Mouse (Mus musculus): Measurements from ENCODE around the gene Smarca1. TPM values are rescaled to one million over a fixed set of nuclear protein-coding genes. Genes with fewer than 3 reads are reported as not detected.
A peak's percentile ranks its signal among the peaks of the same experiment; 100 is the strongest.

Smarca1 gene
- polyA plus RNA-seq (2015; fragmentation: Nextera tagmentation; extraction: Ambion mirVana), result 20.5 and 25.0 TPM in 2 replicates

DNA sequence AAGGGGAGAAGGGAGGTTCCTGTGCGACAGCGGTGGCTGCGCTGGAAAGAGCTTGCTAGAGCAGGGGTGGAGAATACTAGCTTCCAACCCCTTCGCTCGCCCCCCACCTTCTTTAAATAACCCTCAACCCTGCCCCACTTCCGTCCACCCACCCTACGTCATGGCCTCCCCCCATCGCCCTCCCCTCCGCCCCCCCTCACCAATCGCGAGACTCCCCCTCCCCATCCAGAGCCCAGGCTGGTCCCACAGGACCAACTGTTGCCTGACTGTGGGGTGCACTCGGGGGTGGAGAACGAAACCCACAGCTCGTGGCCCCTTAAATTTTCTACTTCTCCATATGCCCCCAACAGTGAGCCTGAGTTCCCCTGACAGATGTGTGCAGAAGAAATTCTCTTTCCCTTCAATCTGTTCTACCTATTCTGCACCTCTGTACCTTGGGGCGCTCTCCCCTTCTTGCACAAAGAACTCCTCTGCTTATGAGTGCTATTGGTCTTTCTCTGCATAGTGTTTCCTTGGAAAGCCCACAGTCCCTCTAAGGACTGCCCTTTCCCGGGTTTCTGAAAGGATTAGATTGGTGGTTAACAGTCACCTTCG is at the start of gene Smarca1:
Gene Smarca1 (minus strand): TSS at position 544 of the 594 bp plus-strand sequence.
- Histone ChIP-seq H3K27me3 (peaks cover 3% of the 10 kb centered on the region; the same call in 1 of the 2 replicates), H3K9ac (peak within 1 kb of the TSS; percentile 53), H3K27ac (replicated peaks) (peak within 1 kb of the TSS; percentile 71; the same call in 1 of the 2 replicates), H3K4me2 (replicated peaks) (peak within 1 kb of the TSS; percentile 61), H3K9me3 (replicated peaks) (no peaks in the 10 kb centered on the region), H3K4me1 (no peaks in the 10 kb centered on the region), H3K36me3 (no peaks in the 10 kb centered on the region), H3K4me3 (replicated peaks) (peak within 1 kb of the TSS; percentile 56)
- 18% methylated on average over 15 of the region's 17 CpGs for WGBS
- ATAC-seq (ENCODE audit: insufficient number of reproducible peaks, low FRiP score, low TSS enrichment, low read depth), result peak; percentile 81

DNA sequence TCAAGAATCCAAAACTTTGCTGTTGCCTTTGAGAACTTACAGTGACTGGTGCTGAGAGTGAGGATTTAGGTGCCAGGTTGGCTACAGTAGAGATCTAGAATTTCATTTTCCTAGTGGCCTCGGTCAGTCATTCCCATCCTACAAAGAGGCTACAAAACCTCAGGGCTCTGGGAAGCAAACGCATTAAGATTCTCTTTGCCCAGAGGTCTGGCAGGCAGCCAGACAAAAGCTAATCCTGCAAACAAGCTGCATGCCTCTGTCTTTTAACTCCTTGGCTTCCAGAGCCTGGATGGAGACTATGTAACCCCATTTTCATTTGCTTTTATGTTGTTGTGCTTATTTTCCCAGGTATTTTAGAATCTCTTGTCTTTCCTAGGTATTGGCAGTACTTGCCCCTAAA is 45.0 kb upstream of the Smarca1 start:
- H3K4me1 ChIP-seq, result no peaks in the 10 kb centered on the region
- no peak overlapping the region for H3K9ac ChIP-seq
- ATAC-seq (ENCODE audit: insufficient number of reproducible peaks, low FRiP score, low TSS enrichment, low read depth), result no peak
- no peaks in the 10 kb centered on the region for H3K9me3 ChIP-seq (replicated peaks)
- no peak overlapping the region for H3K27ac ChIP-seq (replicated peaks)
- H3K4me3 ChIP-seq (replicated peaks), result no peak overlapping the region
- no peaks in the 10 kb centered on the region for H3K36me3 ChIP-seq
- WGBS, result 11% methylated on average over 2 of the region's 2 CpGs
- H3K27me3 ChIP-seq, result no peaks in the 10 kb centered on the region
- no peak overlapping the region for H3K4me2 ChIP-seq (replicated peaks)

DNA sequence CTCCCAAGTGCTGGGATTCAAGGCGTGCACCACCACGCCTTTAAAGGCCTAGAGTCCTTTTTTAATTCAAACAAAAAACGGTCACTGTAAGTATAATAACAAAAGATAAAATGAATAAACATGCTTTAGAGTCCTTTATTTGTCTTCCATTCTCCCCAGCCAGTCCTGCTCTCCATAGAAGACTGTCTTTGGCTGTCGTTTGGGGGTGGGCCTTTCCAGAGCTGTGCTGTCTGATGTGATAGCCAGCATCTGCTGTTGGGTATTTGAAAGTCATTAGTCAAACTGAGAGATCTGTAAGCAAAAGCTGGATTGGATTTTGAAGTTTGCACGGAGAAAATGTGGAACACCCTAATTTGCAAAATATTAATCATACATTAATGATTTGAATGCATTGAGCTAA is 44.1 kb upstream of the Smarca1 start:
- Histone ChIP-seq H3K27me3 (no peaks in the 10 kb centered on the region), H3K4me3 (replicated peaks) (no peak overlapping the region), H3K4me1 (no peaks in the 10 kb centered on the region), H3K27ac (replicated peaks) (no peak overlapping the region), H3K9me3 (replicated peaks) (no peaks in the 10 kb centered on the region), H3K9ac (no peak overlapping the region), H3K36me3 (0 out of 2 replicates have a peak, but pooled peaks cover under 1% of the 10 kb centered on the region), H3K4me2 (replicated peaks) (no peak overlapping the region)
- WGBS, result 71% methylated on average over 5 of the region's 5 CpGs
- no peak for ATAC-seq (ENCODE audit: insufficient number of reproducible peaks, low FRiP score, low TSS enrichment, low read depth)

DNA sequence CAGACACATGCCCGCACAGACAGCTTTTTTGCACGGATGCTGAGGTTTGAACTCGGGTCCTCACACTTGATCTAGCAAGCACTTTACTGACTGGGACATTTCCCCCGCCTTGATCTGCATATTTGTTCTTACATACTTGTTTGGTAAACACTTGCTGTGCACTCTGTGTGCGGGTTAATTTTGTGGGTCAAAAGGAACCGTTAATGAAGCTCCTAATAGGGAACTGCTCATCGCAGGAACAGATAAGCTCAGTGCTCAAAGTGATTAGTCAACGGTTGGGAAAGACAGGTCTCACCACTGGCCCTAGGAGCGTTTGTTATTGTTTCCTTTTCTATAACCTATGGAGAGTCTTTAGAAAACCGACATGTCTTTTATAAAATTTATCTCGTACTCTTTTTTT is 41.6 kb upstream of the Smarca1 start:
- Histone ChIP-seq H3K4me2 (replicated peaks) (no peak overlapping the region), H3K4me1 (no peaks in the 10 kb centered on the region), H3K9me3 (replicated peaks) (no peaks in the 10 kb centered on the region), H3K9ac (no peak overlapping the region), H3K27ac (replicated peaks) (no peak overlapping the region), H3K27me3 (no peaks in the 10 kb centered on the region), H3K36me3 (peaks cover 6% of the 10 kb centered on the region; the same call in 1 of the 2 replicates), H3K4me3 (replicated peaks) (no peak overlapping the region)
- WGBS, result 91% methylated on average over 11 of the region's 11 CpGs
- ATAC-seq (ENCODE audit: insufficient number of reproducible peaks, low FRiP score, low TSS enrichment, low read depth), result no peak

DNA sequence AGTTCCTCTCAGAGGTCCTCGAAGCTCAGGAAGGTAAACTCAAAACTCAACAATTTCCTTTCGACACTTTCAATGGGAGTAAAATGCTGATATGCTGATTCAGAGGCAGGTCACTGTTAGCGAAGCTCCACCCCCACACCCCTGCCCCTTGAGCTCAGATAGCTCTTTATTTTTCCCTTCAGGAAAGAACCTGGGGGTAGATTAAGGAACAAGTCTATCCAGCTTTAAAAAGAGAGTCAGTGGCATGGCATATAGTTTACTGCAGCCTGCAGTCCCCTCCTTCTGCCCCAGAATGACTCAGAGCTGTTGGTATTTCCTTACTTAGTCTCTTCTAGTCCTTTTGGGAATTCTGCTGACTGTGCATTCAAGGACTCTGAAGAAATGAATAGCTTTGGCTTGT is 37.7 kb upstream of the Smarca1 start:
- 75% methylated on average over 3 of the region's 3 CpGs for WGBS
- no peak overlapping the region for H3K4me2 ChIP-seq (replicated peaks)
- no peaks in the 10 kb centered on the region for H3K9me3 ChIP-seq (replicated peaks)
- no peak overlapping the region for H3K4me3 ChIP-seq (replicated peaks)
- peaks cover 6% of the 10 kb centered on the region; the same call in 1 of the 2 replicates for H3K36me3 ChIP-seq
- no peak overlapping the region for H3K9ac ChIP-seq
- no peak overlapping the region for H3K27ac ChIP-seq (replicated peaks)
- no peaks in the 10 kb centered on the region for H3K27me3 ChIP-seq
- no peak for ATAC-seq (ENCODE audit: insufficient number of reproducible peaks, low FRiP score, low TSS enrichment, low read depth)
- H3K4me1 ChIP-seq, result no peaks in the 10 kb centered on the region

DNA sequence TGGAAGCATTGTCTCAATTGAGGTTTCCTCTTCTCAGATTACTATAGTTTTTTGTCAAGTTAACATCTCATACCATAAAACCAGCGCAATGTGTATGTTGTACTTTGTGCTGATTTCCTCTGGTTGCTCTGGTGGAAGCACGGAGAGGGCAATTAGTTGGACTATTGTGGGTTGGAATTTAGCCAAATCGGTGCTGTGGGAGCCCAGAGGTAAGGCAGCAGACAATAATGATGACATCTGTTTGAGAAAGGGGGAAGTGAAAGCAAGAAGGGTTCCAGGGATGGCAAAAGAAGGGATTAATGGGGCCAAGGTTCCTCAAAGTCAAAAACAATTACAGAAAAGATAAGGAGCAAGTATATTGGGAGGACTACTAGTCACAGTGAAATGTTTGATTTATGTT is 35.2 kb upstream of the Smarca1 start:
- Histone ChIP-seq H3K27ac (replicated peaks) (no peak overlapping the region), H3K36me3 (peaks cover 6% of the 10 kb centered on the region; the same call in 1 of the 2 replicates), H3K27me3 (no peaks in the 10 kb centered on the region), H3K4me3 (replicated peaks) (no peak overlapping the region), H3K4me1 (no peaks in the 10 kb centered on the region), H3K9me3 (replicated peaks) (no peaks in the 10 kb centered on the region), H3K9ac (no peak overlapping the region), H3K4me2 (replicated peaks) (no peak overlapping the region)
- WGBS, result 45% methylated on average over 3 of the region's 3 CpGs
- ATAC-seq (ENCODE audit: insufficient number of reproducible peaks, low FRiP score, low TSS enrichment, low read depth), result no peak

DNA sequence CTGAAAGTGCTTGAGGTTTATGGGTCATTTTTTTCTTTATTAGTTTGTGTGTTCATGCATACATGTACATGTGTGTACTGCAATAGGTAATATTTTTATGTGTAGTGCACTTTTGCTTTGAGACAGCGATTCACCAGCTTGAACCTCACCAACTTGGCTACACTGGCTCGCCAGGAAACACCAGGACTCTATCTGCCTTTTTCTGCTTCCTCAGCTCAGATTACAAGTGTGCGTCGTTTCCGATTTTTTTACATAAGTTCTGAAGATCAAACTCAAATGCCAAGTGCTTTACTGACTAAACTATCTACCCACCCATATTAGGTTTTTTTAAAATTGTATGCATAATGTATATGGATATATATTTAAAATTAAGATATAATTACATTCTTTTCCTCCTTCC is 27.8 kb upstream of the Smarca1 start:
- 60% methylated on average over 5 of the region's 5 CpGs for WGBS
- H3K36me3 ChIP-seq, result no peaks in the 10 kb centered on the region
- no peak overlapping the region for H3K4me3 ChIP-seq (replicated peaks)
- H3K27me3 ChIP-seq, result no peaks in the 10 kb centered on the region
- ATAC-seq (ENCODE audit: insufficient number of reproducible peaks, low FRiP score, low TSS enrichment, low read depth), result no peak
- H3K9ac ChIP-seq, result no peak overlapping the region
- no peaks in the 10 kb centered on the region for H3K4me1 ChIP-seq
- H3K27ac ChIP-seq (replicated peaks), result no peak overlapping the region
- H3K9me3 ChIP-seq (replicated peaks), result no peaks in the 10 kb centered on the region
- H3K4me2 ChIP-seq (replicated peaks), result no peak overlapping the region

DNA sequence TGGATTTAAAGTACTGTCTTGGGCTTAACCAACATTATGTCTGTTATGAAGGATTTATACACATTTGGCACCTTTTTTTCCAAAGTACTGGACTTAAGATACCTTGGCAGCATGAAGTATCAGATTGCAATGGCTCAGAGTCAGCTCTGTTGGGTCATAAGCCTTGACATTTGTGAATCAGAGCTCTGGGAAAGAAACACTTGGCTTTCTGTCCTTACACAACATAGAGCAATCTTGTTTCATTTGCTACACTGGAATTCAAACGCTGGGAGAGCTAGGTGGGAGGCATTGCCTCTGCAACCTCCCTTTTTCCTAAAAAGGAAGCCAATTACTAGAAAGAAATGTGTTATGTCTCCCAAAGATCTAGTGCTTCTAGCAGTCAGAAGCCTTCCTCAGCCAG is 24.1 kb upstream of the Smarca1 start:
- Histone ChIP-seq H3K9ac (no peak overlapping the region), H3K27ac (replicated peaks) (no peak overlapping the region), H3K36me3 (no peaks in the 10 kb centered on the region), H3K27me3 (no peaks in the 10 kb centered on the region), H3K9me3 (replicated peaks) (no peaks in the 10 kb centered on the region), H3K4me2 (replicated peaks) (no peak overlapping the region), H3K4me3 (replicated peaks) (no peak overlapping the region), H3K4me1 (no peaks in the 10 kb centered on the region)
- ATAC-seq (ENCODE audit: insufficient number of reproducible peaks, low FRiP score, low TSS enrichment, low read depth), result no peak
- WGBS, result 72% methylated on average over 1 of the region's 1 CpGs

DNA sequence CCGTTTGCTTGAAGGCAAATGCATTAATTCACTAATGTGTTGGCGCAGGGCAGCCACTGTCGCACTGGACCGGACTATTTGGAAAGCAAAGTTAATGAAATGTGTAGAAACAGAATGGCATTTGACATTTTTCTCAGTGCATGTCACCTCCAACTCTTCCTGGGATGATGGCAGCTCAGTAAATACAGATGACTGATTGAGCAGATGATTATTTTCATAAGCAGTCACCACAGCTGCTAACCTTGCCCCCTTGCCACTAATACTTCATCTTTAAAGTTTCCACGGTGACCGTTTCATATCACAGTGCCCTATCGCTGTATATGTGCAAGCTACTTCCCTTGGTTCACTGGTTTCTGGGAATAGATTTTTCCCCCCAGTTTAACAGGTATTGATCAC is 20.8 kb upstream of the Smarca1 start:
- H3K4me1 ChIP-seq, result no peaks in the 10 kb centered on the region
- peak overlapping the region; percentile 49 for H3K4me2 ChIP-seq (replicated peaks)
- no peak overlapping the region for H3K4me3 ChIP-seq (replicated peaks)
- H3K27me3 ChIP-seq, result no peaks in the 10 kb centered on the region
- H3K9me3 ChIP-seq (replicated peaks), result no peaks in the 10 kb centered on the region
- H3K36me3 ChIP-seq, result no peaks in the 10 kb centered on the region
- 76% methylated on average over 7 of the region's 7 CpGs for WGBS
- no peak for ATAC-seq (ENCODE audit: insufficient number of reproducible peaks, low FRiP score, low TSS enrichment, low read depth)
- H3K9ac ChIP-seq, result no peak overlapping the region
- H3K27ac ChIP-seq (replicated peaks), result no peak overlapping the region

DNA sequence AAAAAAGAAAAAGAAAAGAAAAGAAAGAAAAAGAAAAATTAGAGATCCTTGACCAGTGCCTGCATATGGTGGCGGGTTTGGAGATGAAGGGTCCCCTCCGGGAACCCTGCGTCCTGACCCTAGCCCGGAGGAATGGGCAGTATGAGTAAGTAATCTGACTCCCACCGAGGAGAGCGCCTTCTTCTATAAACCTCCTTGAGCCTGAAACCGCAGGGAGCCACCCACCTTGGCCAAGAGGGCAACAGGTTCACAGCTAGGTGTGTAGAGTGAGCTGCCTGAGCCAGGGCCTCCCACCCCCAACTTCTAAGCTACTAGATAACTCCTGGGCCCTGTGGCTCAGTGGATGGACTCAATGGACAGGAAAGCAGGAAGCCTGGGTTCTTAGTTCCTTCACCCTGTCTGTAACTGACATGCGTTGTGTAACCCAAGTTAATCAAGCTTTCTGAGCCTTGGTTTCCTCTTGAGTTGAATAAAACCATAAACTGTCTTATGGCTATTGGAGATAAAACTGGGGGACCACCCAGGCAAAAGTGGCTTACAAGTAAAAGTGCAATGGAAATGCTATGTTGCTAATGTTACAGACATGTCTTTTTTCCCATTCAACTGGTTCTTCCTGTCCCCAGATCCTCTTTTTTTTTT is 20.2 kb upstream of the Smarca1 start:
- 32% methylated on average over 8 of the region's 8 CpGs for WGBS
- ATAC-seq (ENCODE audit: insufficient number of reproducible peaks, low FRiP score, low TSS enrichment, low read depth), result no peak

DNA sequence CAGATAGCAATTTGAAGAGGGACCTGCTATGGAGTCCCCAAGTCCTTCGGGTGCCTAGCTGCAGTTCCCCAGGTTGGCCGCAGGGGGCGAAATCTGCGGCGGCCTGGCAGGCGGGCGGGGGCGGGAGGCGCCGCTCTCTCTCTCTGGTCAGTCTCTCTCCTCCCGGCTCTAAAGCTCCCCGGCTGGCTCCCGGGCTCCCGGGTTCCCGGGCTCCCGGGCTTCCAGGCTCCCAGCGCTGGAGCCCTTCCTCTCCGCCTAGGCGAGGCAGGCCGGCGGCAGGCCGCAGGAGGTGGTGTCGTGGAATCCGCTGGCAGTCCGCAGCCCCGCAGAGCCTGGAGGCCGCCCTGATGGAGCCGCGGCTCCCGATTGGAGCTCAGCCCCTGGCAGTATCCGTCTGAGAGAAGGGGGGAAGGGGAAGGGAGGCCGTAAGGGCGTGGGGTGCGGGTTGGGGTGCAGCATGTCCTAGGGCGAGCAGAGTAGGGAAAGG is 19.6 kb upstream of the Smarca1 start, which contains the start of gene Ocrl:
Gene Ocrl (plus strand): TSS at position 82 of the 487 bp plus-strand sequence.
- peak; percentile 89 for ATAC-seq (ENCODE audit: insufficient number of reproducible peaks, low FRiP score, low TSS enrichment, low read depth)
- no peaks in the 10 kb centered on the region for H3K9me3 ChIP-seq (replicated peaks)
- H3K36me3 ChIP-seq, result no peaks in the 10 kb centered on the region
- peak within 1 kb of the TSS; percentile 72 for H3K27ac ChIP-seq (replicated peaks)
- no peaks in the 10 kb centered on the region for H3K4me1 ChIP-seq
- peak within 1 kb of the TSS; percentile 49 for H3K4me2 ChIP-seq (replicated peaks)
- H3K4me3 ChIP-seq (replicated peaks), result peak within 1 kb of the TSS; percentile 62
- H3K9ac ChIP-seq, result peak within 1 kb of the TSS; percentile 55
- no peaks in the 10 kb centered on the region for H3K27me3 ChIP-seq
- WGBS, result 13% methylated on average over 35 of the region's 35 CpGs

More for the DNA sequence above, 20.2 kb upstream of the Smarca1 start:
- H3K36me3 ChIP-seq, result no peaks in the 10 kb centered on the region
- no peak overlapping the region for H3K9ac ChIP-seq
- no peaks in the 10 kb centered on the region for H3K4me1 ChIP-seq
- H3K4me3 ChIP-seq (replicated peaks), result peak overlapping the region; percentile 62
- no peaks in the 10 kb centered on the region for H3K9me3 ChIP-seq (replicated peaks)
- H3K27me3 ChIP-seq, result no peaks in the 10 kb centered on the region
- H3K4me2 ChIP-seq (replicated peaks), result peak overlapping the region; percentile 49
- no peak overlapping the region for H3K27ac ChIP-seq (replicated peaks)
